Mouse (Mus musculus) intestine, embryonic 14.5 days (tissue): ENCODE measurements around the gene Atp5d. TPM values are rescaled to one million over a fixed set of nuclear protein-coding genes. Genes with fewer than 3 reads are reported as not detected.

Source experiments
- ATAC-seq: fragments of 200-750 bp; cut with Nextera tagmentation; replicated peaks from 2 replicates; pipeline ENCODE4 v1.8.0; 2017; ENCODE audit warnings: low read depth, moderate number of reproducible peaks, moderate TSS enrichment, moderate library complexity; ENCODE audit not compliant: low FRiP score, low TSS enrichment
- DNase-seq: peaks from one replicate; pipeline ENCODE4 v3.0.0-alpha.2; 2018; ENCODE audit warnings: low spot score
- H3K27ac ChIP-seq: fragments of 300-500 bp; sonication (generic); 2 replicates; pipeline ENCODE4 v1.5.1; 2014; ENCODE audit warnings: low read depth, mild to moderate bottlenecking, control low read depth
- H3K27me3 ChIP-seq: fragments of 300-500 bp; sonication (generic); replicated peaks from 2 replicates; pipeline ENCODE4 v1.6.1; 2014; ENCODE audit warnings: low read length, control low read depth; ENCODE audit not compliant: control insufficient read depth, insufficient read depth
- H3K36me3 ChIP-seq: fragments of 300-500 bp; sonication (generic); 2 replicates; pipeline ENCODE4 v1.6.1; 2014; ENCODE audit warnings: low read length, control low read depth; ENCODE audit not compliant: control insufficient read depth, insufficient read depth
- H3K4me1 ChIP-seq: fragments of 300-500 bp; sonication (generic); replicated peaks from 2 replicates; pipeline ENCODE4 v1.6.1; 2014; ENCODE audit warnings: low read length, control low read depth, mixed read lengths; ENCODE audit not compliant: control insufficient read depth, insufficient read depth
- H3K4me2 ChIP-seq: fragments of 300-500 bp; sonication (generic); 2 replicates; pipeline ENCODE4 v1.6.1; 2014; ENCODE audit warnings: low read length
- H3K4me3 ChIP-seq: fragments of 300-500 bp; sonication (generic); 2 replicates; pipeline ENCODE4 v1.5.1; 2014; ENCODE audit warnings: low read depth, low read length, control low read depth, mixed read lengths
- H3K9ac ChIP-seq: fragments of 300-500 bp; sonication (generic); 2 replicates; pipeline ENCODE4 v1.6.1; 2014; ENCODE audit warnings: mild to moderate bottlenecking, low read length
- H3K9me3 ChIP-seq: fragments of 300-500 bp; sonication (generic); 2 replicates; pipeline ENCODE4 v1.6.1; 2016; ENCODE audit warnings: low read length, control low read depth; ENCODE audit not compliant: control insufficient read depth
- WGBS: fragments of 180-500 bp; shearing (Covaris S2); extraction: QIAGEN DNeasy Blood & Tissue Kit; methylation state at CpG from one replicate; pipeline ENCODE4 v1.1.7; 2014; 5-methylcytosine and 5-hydroxymethylcytosine counted together
- polyA plus RNA-seq: library from polyadenylated mRNA; unstranded; fragments of >200 nt; fragmentation: Nextera tagmentation; extraction: Ambion mirVana; gene quantifications from 2 replicates; pipeline ENCODE4 v1.2.1, GENCODE M21; 2014

The Atp5d gene
- polyA plus RNA-seq, 1 experiment from 2014 or later, result 627 TPM

DNA sequence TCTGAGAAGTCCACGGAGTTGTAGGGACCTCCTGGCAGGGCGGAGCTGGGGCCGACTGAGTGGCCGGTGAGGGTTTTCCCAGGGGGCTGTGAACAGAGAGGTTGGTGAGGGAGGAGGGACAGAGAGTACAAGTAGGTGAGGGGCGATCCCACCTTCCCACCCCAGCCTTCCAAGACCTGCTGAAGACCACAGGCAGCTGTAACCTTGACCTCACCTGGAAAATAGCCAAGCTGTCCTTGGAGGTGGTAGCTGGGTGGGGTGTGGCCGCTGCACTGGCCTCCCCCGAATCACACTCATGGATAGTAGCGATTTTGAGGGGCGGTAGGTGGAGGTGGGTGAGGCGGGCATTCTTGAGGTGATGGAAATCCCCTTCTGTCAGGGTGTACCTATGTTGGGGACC is 3.3 kb upstream of the Atp5d start:
- no peak overlapping the region for H3K4me2 ChIP-seq
- no peak overlapping the region for H3K27ac ChIP-seq
- ATAC-seq, result no peak
- 81% methylated on average over 10 of the region's 10 CpGs for WGBS
- H3K27me3 ChIP-seq, result peaks cover 25% of the 10 kb centered on the region
- no peaks in the 10 kb centered on the region for H3K9me3 ChIP-seq
- H3K4me1 ChIP-seq, result peaks cover 31% of the 10 kb centered on the region
- no peak for DNase-seq
- H3K9ac ChIP-seq, result no peak overlapping the region
- H3K36me3 ChIP-seq, result peaks cover 43% of the 10 kb centered on the region
- H3K4me3 ChIP-seq, result no peak overlapping the region

DNA sequence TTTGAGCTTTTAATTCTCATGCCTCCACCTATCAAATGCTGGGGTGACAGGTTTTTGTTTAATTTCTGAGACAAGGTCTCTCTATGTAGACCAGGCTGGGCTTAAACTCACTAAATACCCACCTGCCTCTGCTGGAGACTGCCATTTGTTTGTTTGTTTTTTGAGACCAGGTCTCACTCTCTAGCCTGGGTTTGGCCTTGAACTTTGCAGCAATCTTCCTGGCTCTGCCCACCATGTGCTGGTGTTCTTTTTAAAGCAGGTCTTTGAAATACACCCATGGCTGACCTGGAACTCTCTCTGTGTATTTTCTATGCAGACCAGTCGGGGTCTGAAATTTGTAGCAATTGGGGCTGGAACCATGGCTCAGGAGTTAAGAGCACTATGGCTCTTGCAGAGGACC is 2.8 kb upstream of the Atp5d start:
- Histone ChIP-seq H3K9ac (no peak overlapping the region), H3K4me2 (no peak overlapping the region), H3K27me3 (peaks cover 25% of the 10 kb centered on the region), H3K9me3 (no peaks in the 10 kb centered on the region), H3K4me1 (peaks cover 31% of the 10 kb centered on the region), H3K27ac (no peak overlapping the region), H3K4me3 (no peak overlapping the region), H3K36me3 (peaks cover 38% of the 10 kb centered on the region)
- WGBS, result 97% methylated on average over 1 of the region's 1 CpGs
- ATAC-seq (no peak), DNase-seq (no peak)

DNA sequence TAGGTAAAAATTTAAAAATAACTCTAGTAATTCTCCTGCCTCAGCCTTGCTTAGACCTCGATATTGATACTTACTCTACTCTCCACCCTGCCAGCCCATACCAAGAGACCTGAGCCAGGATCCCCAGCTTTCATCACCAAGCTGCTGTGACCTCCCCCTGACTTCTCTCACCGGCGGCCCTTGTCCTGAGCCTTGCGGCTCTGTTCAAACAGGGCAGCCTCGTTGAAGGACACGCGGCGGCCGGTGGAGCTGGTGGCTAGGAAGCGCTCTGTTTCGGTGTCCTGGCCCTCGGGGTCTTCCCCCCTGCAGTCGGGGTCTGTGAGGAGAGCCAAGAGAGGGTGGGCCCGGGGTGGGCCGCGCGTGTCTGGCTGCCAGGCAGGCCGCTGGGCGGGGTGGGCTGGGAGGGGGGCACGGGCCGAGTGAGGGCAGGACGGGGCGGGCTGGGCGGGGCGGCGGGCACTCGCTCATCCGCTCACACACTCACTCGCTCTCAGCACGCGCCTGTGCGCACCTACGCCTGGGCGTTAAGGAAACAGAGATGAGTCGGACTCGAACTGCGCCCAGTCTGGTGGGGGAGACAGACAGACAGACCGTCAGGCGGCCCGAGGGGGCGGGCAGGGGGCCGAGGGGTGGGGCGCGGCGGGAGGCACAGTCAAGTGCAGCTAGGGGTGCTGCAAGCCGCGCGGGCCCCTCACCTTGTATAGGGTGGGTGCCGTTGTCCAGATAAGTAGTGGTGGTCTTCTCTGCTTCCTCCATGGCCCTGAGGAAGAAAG is 2.1 kb upstream of the Atp5d start:
- H3K4me1 ChIP-seq, result peaks cover 26% of the 10 kb centered on the region

DNA sequence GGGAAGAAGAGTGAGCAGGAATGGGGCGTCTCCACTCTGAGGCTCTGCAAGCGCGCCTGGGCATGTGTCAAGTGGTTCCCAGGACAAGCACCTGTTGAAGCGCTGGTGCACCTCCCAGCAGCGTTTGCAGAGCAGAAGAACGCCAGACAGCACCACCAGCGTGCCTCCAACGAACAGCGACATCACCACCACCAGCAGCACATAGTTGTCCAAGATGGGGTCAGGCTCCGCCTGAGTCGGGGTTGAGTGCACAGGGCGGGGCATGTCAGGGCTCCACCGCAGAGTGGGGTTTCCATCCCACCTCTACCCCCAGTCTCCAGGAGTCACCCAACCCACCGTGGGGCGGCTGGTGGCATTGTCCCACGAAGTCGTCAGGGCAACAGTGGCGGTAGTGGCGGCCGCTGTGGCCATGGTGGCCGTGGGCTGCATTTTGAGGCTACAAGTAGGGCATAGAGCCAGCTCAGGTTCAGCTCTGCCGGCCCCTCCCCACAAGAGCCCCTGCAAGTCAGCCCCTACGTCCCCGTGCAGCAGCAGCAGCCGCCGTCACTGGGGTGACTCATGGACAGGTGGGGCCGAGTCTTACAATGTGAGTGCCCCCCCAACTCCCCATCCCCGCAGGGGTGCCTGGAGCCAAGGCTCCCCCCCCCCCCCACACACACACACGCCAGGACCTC is 1.3 kb upstream of the Atp5d start:
- Histone ChIP-seq H3K9me3 (no peaks in the 10 kb centered on the region), H3K27me3 (peaks cover 25% of the 10 kb centered on the region), H3K4me2 (peak overlapping the region; percentile 97), H3K9ac (peak overlapping the region; percentile 34; the same call in 1 of the 2 replicates), H3K4me3 (peak overlapping the region; percentile 63), H3K27ac (no peak overlapping the region), H3K36me3 (peaks cover 25% of the 10 kb centered on the region), H3K4me1 (peaks cover 21% of the 10 kb centered on the region)
- DNase-seq (peak; percentile 67), ATAC-seq (no peak)
- 7% methylated on average over 28 of the region's 29 CpGs for WGBS

More for the DNA sequence above, 2.1 kb upstream of the Atp5d start:
- Histone ChIP-seq H3K9ac (no peak overlapping the region; the same call in 1 of the 2 replicates), H3K9me3 (no peaks in the 10 kb centered on the region), H3K27me3 (peaks cover 25% of the 10 kb centered on the region), H3K4me2 (peak overlapping the region; percentile 97), H3K36me3 (peaks cover 31% of the 10 kb centered on the region), H3K4me3 (peak overlapping the region; percentile 63), H3K27ac (no peak overlapping the region)
- DNase-seq, result no peak
- ATAC-seq, result no peak
- WGBS, result 16% methylated on average over 37 of the region's 49 CpGs

DNA sequence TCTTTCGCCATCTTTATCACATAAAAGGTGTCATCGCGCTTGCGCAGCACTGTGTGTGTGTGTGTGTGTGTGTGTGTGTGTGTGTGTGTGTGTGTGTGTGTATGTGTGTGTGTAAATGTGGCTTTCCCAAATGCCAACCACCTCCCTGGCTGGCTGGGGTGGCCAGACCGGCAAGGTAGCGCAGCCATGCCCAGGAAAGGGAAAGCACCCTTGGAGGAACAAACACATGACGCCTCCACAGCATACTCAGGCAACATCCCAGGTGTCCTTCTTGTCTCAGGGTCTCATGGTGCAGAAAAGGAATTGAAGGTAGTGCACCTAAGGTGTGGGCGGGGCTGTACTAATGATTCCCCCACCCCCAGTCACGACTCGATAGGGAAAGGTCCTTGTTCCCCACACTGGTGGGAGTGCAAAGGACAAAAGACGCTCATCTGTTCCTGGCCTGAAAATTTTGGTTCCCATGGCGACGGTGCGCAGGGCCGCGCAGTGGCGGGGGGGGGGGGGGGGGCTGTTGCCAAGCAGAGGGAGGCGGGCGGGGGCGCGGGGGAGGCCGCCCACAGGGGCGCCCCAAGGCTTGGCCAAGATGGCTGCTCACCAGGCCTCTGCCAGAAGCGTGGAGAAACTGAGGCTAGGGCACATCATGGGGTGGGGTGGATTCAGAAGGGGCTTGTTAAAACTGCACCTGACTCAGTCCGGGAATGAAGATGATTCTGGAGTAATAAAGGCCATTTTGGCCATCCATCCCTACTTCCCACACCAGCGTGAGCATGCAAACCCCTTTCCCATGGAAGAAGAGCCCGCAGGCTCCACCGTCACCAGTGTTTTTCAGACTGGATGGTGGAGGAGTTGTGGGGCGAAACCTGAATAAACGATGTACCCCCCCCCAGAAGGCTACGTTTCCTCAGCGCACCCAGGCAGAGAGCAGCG is 543 bp upstream of the Atp5d start:
- 6% methylated on average over 28 of the region's 33 CpGs for WGBS
- DNase-seq, result no peak
- peak overlapping the region; percentile 63 for H3K4me3 ChIP-seq

DNA sequence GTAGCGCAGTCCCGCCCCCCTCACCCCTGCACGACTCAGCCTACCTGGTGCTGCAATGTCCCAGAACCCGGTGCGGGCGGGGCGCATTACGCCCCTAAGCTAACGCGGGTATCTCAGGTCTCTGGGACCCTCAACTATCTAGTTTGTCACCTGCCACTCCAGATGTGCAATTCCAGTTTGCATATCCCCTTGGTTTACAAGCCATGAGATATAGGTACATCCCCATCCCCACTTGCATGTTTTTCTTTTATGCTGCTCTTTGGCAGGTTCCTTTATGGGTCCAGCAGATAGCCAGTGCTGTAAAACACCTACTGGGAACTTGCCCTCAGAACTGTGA is 975 bp downstream of the Atp5d start:
- under 1% methylated on average over 9 of the region's 10 CpGs for WGBS
- no peaks in the 10 kb centered on the region for H3K9me3 ChIP-seq
- peaks cover 17% of the 10 kb centered on the region for H3K36me3 ChIP-seq
- peak overlapping the region; percentile 63 for H3K4me3 ChIP-seq
- H3K4me1 ChIP-seq, result peaks cover 29% of the 10 kb centered on the region
- peak overlapping the region; percentile 69; the same call in 1 of the 2 replicates for H3K27ac ChIP-seq
- ATAC-seq (no peak), DNase-seq (no peak)
- H3K4me2 ChIP-seq, result peak overlapping the region; percentile 97
- H3K27me3 ChIP-seq, result peaks cover 25% of the 10 kb centered on the region
- peak overlapping the region; percentile 67 for H3K9ac ChIP-seq

More for the DNA sequence above, 543 bp upstream of the Atp5d start:
- no peak for ATAC-seq
- Histone ChIP-seq H3K4me2 (peak overlapping the region; percentile 97), H3K27ac (no peak overlapping the region), H3K9me3 (no peaks in the 10 kb centered on the region), H3K27me3 (peaks cover 25% of the 10 kb centered on the region), H3K36me3 (peaks cover 17% of the 10 kb centered on the region; the same call in 1 of the 2 replicates), H3K4me1 (peaks cover 24% of the 10 kb centered on the region), H3K9ac (peak overlapping the region; percentile 67)

DNA sequence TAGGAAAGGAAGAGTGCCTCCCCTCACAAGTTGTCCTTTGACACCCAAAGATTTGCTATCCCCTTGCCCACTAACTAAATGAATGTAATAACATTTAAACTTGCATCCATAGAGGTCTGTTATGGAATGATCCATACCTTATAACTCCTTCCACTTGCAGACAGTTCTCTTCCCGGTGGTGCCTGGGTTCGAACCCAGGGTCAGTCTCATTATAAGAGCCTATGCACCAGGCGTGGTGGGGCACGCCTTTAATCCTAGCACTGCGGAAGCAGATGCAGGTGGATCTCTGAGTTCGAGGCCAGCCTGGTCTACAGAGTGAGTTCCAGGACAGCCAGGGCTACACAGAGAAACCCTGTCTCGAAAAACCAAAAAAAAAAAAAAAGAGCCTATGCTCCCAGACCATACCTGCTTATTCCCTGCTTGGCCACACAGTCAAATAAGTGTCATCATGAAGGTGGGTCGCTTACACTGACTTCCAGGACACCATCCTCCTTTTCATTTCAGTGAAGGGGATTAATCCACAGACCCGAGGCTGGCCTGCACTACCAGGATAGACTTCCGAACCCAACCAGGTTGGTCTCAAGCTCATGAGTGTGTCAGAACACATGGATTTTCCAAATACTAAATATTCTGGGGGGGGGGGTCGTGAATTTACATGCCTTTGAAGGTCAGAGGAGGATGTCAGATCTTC is 1.7 kb downstream of the Atp5d start:
- Histone ChIP-seq H3K9me3 (no peaks in the 10 kb centered on the region), H3K27ac (no peak overlapping the region), H3K27me3 (peaks cover 25% of the 10 kb centered on the region), H3K36me3 (peaks cover 24% of the 10 kb centered on the region), H3K4me1 (peaks cover 29% of the 10 kb centered on the region), H3K4me3 (no peak overlapping the region), H3K9ac (no peak overlapping the region), H3K4me2 (no peak overlapping the region)
- WGBS, result 77% methylated on average over 11 of the region's 11 CpGs
- ATAC-seq, result no peak
- no peak for DNase-seq

DNA sequence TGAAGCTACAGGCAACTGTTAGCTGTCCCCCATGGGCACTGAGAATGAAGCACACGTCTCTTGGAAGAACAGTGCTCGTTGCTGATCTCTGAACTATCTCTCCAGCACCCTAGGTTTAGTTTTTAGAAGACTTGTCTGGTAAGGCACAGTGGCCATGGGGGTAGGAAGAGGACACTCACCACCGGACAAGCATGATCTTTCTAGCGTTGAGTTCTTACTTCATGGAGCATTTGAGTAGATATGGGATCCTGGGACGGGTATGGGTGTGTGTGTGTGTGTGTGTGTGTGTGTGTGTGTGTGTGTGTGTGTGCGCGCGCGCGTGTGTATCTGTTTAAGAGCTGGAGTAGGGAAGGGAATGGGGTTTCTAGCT is 2.2 kb downstream of the Atp5d start, which contains the start of gene Cbarp:
Gene Cbarp (minus strand): TSS at position 170 of the 370 bp plus-strand sequence.
- Histone ChIP-seq H3K4me1 (peaks cover 33% of the 10 kb centered on the region), H3K27ac (peak within 1 kb of the TSS; percentile 76), H3K4me2 (peak within 1 kb of the TSS; percentile 98), H3K27me3 (peaks cover 23% of the 10 kb centered on the region), H3K9ac (peak within 1 kb of the TSS; percentile 34), H3K4me3 (peak within 1 kb of the TSS; percentile 76), H3K36me3 (peaks cover 25% of the 10 kb centered on the region), H3K9me3 (no peaks in the 10 kb centered on the region)
- DNase-seq, result no peak
- ATAC-seq, result no peak
- 73% methylated on average over 10 of the region's 10 CpGs for WGBS
